Mouse (Mus musculus): ENCODE measurements around the gene Brinp2. TPM values are rescaled to one million over a fixed set of nuclear protein-coding genes. Genes with fewer than 3 reads are reported as not detected.

Gene Brinp2
- polyA plus RNA-seq, 1 experiment = 0.57 TPM

DNA sequence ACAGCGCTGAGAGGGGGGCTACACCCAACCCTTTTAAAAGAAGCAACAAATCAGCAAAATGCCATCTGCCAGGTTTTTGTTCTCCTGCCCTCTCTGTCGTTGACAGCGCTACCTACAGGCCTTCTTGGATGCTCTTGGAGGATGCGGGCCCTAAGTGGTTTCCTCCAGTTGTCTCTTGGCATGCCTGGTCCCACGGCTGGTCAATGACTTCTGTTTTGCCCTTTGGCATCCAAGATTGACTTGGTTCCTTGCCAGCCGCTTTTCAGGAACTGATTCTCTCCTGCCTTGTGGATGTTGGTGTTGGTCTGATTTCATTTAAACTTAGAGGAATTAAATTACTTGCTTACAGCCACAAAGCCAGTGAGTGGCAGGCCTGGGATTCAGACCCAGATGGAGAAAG is 32.8 kb downstream of the Brinp2 start:
- Histone ChIP-seq H3K9ac (ENCODE audit: low read depth, poor library complexity, severe bottlenecking) (no peak overlapping the region), H3K9me3 (replicated peaks; ENCODE audit: control insufficient read depth, insufficient read depth, low read length, poor library complexity, severe bottlenecking) (no peaks in the 10 kb centered on the region), H3K36me3 (ENCODE audit: control insufficient read depth, insufficient read depth, low read length, poor library complexity, severe bottlenecking) (no peaks in the 10 kb centered on the region), H3K4me1 (ENCODE audit: control insufficient read depth, insufficient read depth, low read length) (no peaks in the 10 kb centered on the region), H3K4me3 (ENCODE audit: low read depth, low read length) (no peak overlapping the region), H3K27ac (ENCODE audit: insufficient read depth, low read length) (no peak overlapping the region), H3K27me3 (ENCODE audit: control insufficient read depth, insufficient read depth, low read length, poor library complexity, severe bottlenecking) (no peaks in the 10 kb centered on the region)
- TF ChIP-seq CTCF (IDR thresholded peaks at IDR 0.05; ENCODE audit: low read depth, low read length) = no peak
- no peak for TF ChIP-seq POLR2A (IDR thresholded peaks at IDR 0.05; ENCODE audit: insufficient read depth, low read length)
- no peak for TF ChIP-seq EP300 (IDR thresholded peaks at IDR 0.05; ENCODE audit: insufficient read depth, low read depth, low read length)

DNA sequence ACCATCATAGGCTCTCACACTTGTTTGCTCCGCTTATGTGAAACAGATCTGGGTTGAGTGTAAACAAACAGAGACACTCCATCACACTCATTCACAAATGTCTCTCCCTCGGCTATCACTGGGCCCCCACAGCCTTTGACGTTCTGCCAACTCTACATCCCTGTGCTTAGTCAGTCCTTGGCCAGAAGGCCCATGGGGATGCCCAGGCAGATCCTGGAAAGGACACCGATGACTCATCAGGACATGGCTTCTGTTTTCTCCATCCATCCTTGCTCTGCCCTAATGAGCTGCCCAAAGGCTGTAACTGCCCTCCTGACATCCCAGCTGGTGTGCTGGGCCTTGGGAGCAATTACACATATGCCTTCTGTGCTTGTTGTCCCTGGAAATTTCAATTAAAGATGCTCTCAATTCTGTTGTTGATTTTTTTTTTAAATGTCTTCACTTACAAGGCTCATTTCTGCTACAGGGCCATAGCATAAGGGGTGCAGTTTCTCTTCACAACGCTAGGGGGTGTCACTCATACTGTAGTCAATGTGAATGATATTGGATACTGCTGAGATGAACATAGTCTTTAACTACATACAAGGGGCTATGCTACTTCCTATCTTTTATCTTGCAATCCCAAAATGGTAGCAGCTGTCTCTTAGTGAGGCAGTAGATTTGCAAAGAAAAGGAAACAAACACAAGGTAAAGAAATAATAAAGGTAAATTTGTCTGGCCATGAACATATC is 45.5 kb downstream of the Brinp2 start:
- no peaks in the 10 kb centered on the region for H3K27me3 ChIP-seq (ENCODE audit: control insufficient read depth, insufficient read depth, low read length, poor library complexity, severe bottlenecking)
- no peaks in the 10 kb centered on the region for H3K36me3 ChIP-seq (ENCODE audit: control insufficient read depth, insufficient read depth, low read length, poor library complexity, severe bottlenecking)
- H3K4me3 ChIP-seq (ENCODE audit: low read depth, low read length) = no peak overlapping the region
- TF ChIP-seq CTCF (IDR thresholded peaks at IDR 0.05; ENCODE audit: low read depth, low read length) (no peak), EP300 (IDR thresholded peaks at IDR 0.05; ENCODE audit: insufficient read depth, low read depth, low read length) (no peak), POLR2A (IDR thresholded peaks at IDR 0.05; ENCODE audit: insufficient read depth, low read length) (no peak)
- H3K9me3 ChIP-seq (replicated peaks; ENCODE audit: control insufficient read depth, insufficient read depth, low read length, poor library complexity, severe bottlenecking) = no peaks in the 10 kb centered on the region
- H3K9ac ChIP-seq (ENCODE audit: low read depth, poor library complexity, severe bottlenecking) = no peak overlapping the region
- H3K27ac ChIP-seq (ENCODE audit: insufficient read depth, low read length) = no peak overlapping the region
- no peaks in the 10 kb centered on the region for H3K4me1 ChIP-seq (ENCODE audit: control insufficient read depth, insufficient read depth, low read length)

DNA sequence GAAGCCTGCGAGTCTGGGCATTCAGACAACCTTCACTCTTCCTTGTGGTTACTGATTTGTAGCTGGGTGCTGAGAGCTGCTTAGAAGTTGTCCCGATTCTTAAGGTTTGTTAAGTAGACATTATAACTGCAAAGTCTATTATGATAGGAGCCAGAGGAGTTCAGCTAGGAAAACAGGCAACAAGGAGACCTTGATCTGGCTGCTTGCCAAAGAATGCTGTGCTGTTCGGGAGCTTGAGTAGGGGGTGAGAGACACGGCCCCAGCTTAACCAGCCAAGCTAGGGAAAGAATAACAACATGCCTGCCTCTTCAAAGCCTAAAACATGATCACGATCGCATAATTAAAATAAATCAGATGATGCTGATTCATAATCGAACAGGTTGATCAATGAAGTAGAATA is 59.1 kb downstream of the Brinp2 start:
- TF ChIP-seq EP300 (IDR thresholded peaks at IDR 0.05; ENCODE audit: insufficient read depth, low read depth, low read length) = no peak
- TF ChIP-seq CTCF (IDR thresholded peaks at IDR 0.05; ENCODE audit: low read depth, low read length) = no peak
- no peak for TF ChIP-seq POLR2A (IDR thresholded peaks at IDR 0.05; ENCODE audit: insufficient read depth, low read length)
- H3K9ac ChIP-seq (ENCODE audit: low read depth, poor library complexity, severe bottlenecking) = no peak overlapping the region
- no peak overlapping the region for H3K4me3 ChIP-seq (ENCODE audit: low read depth, low read length)
- H3K27ac ChIP-seq (ENCODE audit: insufficient read depth, low read length) = no peak overlapping the region
- no peaks in the 10 kb centered on the region for H3K36me3 ChIP-seq (ENCODE audit: control insufficient read depth, insufficient read depth, low read length, poor library complexity, severe bottlenecking)
- H3K9me3 ChIP-seq (replicated peaks; ENCODE audit: control insufficient read depth, insufficient read depth, low read length, poor library complexity, severe bottlenecking) = no peaks in the 10 kb centered on the region
- 0 out of 2 replicates have a peak, but pooled peaks cover 1% of the 10 kb centered on the region for H3K27me3 ChIP-seq (ENCODE audit: control insufficient read depth, insufficient read depth, low read length, poor library complexity, severe bottlenecking)
- H3K4me1 ChIP-seq (ENCODE audit: control insufficient read depth, insufficient read depth, low read length) = no peaks in the 10 kb centered on the region

DNA sequence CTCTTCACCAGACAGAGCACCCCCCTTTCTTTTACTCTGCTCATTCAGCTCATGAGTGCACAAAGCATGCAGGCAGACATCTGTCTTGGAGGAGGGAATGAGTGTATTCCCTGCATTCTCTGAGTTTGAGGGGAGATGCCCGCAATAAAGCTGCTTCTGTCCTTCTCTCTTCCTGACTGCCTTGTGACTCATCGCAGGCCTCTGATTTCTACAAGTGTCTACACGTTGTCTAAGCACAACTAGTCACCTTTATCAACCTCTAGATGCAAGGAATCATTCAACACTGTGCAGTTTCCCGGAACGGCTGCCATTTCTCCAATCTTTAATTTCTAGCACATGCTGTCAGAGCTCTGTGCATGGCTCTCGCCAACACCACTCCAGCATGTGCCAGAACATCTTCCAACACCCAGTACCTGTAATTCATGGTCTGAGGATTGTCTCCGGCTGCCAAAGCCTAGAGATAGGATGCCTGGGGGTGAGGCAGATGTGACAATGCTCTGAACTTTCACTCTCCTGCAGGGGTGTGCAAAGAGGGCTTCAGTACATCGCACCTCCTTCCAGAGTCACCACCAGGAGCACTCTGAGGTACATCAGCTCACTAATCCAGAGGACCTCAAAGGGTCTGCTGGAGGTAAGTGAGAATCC is 59.7 kb downstream of the Brinp2 start:
- Histone ChIP-seq H3K4me3 (ENCODE audit: low read depth, low read length) (no peak overlapping the region), H3K9me3 (replicated peaks; ENCODE audit: control insufficient read depth, insufficient read depth, low read length, poor library complexity, severe bottlenecking) (no peaks in the 10 kb centered on the region), H3K4me1 (ENCODE audit: control insufficient read depth, insufficient read depth, low read length) (no peaks in the 10 kb centered on the region), H3K27ac (ENCODE audit: insufficient read depth, low read length) (no peak overlapping the region), H3K27me3 (ENCODE audit: control insufficient read depth, insufficient read depth, low read length, poor library complexity, severe bottlenecking) (0 out of 2 replicates have a peak, but pooled peaks cover 1% of the 10 kb centered on the region), H3K9ac (ENCODE audit: low read depth, poor library complexity, severe bottlenecking) (no peak overlapping the region), H3K36me3 (ENCODE audit: control insufficient read depth, insufficient read depth, low read length, poor library complexity, severe bottlenecking) (no peaks in the 10 kb centered on the region)
- TF ChIP-seq EP300 (IDR thresholded peaks at IDR 0.05; ENCODE audit: insufficient read depth, low read depth, low read length) (no peak), POLR2A (IDR thresholded peaks at IDR 0.05; ENCODE audit: insufficient read depth, low read length) (no peak), CTCF (IDR thresholded peaks at IDR 0.05; ENCODE audit: low read depth, low read length) (no peak)

DNA sequence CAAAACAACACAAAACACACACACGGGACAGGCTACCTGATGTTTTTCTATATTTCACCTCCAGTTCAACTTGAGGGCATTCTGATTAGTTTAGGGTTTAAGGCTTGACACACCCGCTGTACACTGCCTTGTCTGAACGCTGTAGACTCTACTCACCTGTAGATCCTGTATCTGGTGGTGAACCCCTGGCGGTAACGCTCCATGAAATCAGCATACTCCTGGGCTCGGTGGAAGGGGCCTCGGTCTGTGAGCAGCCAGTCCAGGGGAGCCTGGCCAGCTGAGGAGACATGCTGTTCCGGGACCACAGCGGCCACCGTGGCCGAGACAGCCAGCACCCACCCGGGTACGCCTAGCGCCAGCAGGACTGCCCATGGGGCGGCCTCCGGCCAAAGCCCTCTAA is 60.9 kb downstream of the Brinp2 start:
- H3K27ac ChIP-seq (ENCODE audit: insufficient read depth, low read length) = no peak overlapping the region
- no peaks in the 10 kb centered on the region for H3K9me3 ChIP-seq (replicated peaks; ENCODE audit: control insufficient read depth, insufficient read depth, low read length, poor library complexity, severe bottlenecking)
- H3K4me1 ChIP-seq (ENCODE audit: control insufficient read depth, insufficient read depth, low read length) = no peaks in the 10 kb centered on the region
- H3K9ac ChIP-seq (ENCODE audit: low read depth, poor library complexity, severe bottlenecking) = no peak overlapping the region
- no peak overlapping the region for H3K4me3 ChIP-seq (ENCODE audit: low read depth, low read length)
- H3K36me3 ChIP-seq (ENCODE audit: control insufficient read depth, insufficient read depth, low read length, poor library complexity, severe bottlenecking) = no peaks in the 10 kb centered on the region
- 0 out of 2 replicates have a peak, but pooled peaks cover 1% of the 10 kb centered on the region for H3K27me3 ChIP-seq (ENCODE audit: control insufficient read depth, insufficient read depth, low read length, poor library complexity, severe bottlenecking)
- TF ChIP-seq POLR2A (IDR thresholded peaks at IDR 0.05; ENCODE audit: insufficient read depth, low read length) (no peak), CTCF (IDR thresholded peaks at IDR 0.05; ENCODE audit: low read depth, low read length) (no peak), EP300 (IDR thresholded peaks at IDR 0.05; ENCODE audit: insufficient read depth, low read depth, low read length) (no peak)

DNA sequence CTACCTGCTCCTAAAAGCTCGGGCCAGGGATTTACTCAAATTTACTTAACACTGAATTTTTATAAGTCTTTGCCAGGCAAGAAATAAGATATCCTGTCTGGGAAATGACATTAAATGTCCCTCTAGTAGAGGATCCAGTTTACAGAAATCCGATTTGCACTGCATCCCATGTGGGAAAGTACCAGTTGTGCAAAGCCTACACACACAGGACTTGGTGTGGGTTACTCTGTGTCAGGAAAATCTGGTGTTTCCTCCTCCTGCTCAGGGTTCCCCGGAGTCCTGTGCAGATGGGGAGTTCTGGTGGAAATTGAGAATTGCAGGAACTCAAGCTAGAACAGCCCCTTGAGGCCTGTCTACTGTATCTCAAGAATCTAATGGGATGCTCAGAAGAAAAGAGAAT is 70.9 kb downstream of the Brinp2 start:
- TF ChIP-seq POLR2A (IDR thresholded peaks at IDR 0.05; ENCODE audit: insufficient read depth, low read length) = no peak
- no peak overlapping the region for H3K4me3 ChIP-seq (ENCODE audit: low read depth, low read length)
- H3K9ac ChIP-seq (ENCODE audit: low read depth, poor library complexity, severe bottlenecking) = no peak overlapping the region
- no peaks in the 10 kb centered on the region for H3K27me3 ChIP-seq (ENCODE audit: control insufficient read depth, insufficient read depth, low read length, poor library complexity, severe bottlenecking)
- no peaks in the 10 kb centered on the region for H3K9me3 ChIP-seq (replicated peaks; ENCODE audit: control insufficient read depth, insufficient read depth, low read length, poor library complexity, severe bottlenecking)
- H3K27ac ChIP-seq (ENCODE audit: insufficient read depth, low read length) = no peak overlapping the region
- H3K4me1 ChIP-seq (ENCODE audit: control insufficient read depth, insufficient read depth, low read length) = no peaks in the 10 kb centered on the region
- no peaks in the 10 kb centered on the region for H3K36me3 ChIP-seq (ENCODE audit: control insufficient read depth, insufficient read depth, low read length, poor library complexity, severe bottlenecking)
